21 mouse cellular contexts compared by ENCODE assay signal in genomic region chr13:96465315-96465714, GRCm38 (mm10). TPM values are rescaled to one million over a fixed set of nuclear protein-coding genes. Genes with fewer than 3 reads are reported as not detected.
"Had no signal": no experiment of that assay in that cellular context is flagged by ENCODE, and none has a peak within 500 bp of the region (broad histone marks: within the 10 kb centered on the region; RNA-seq: fewer than 3 reads in every experiment).

No protein-coding gene starts in this region.

- DNase-seq: kidney, adult 8-10 months; kidney, postnatal 36 days; liver; liver, embryonic 13.5 days; liver, postnatal 0 days; lung, postnatal 14 days; right cerebral cortex, postnatal 4 days; spleen, adult 18-20 months; thymus, postnatal 36 days had no signal

- H3K27me3 ChIP-seq: limb, embryonic 12.5 days; liver, embryonic 13.5 days; lung, embryonic 15.5 days; midbrain, embryonic 12.5 days had no signal

- H3K4me3 ChIP-seq: limb, embryonic 12.5 days; liver, embryonic 13.5 days; lung, embryonic 15.5 days; midbrain, embryonic 12.5 days had no signal

- H3K36me3 ChIP-seq: limb, embryonic 12.5 days; liver, embryonic 13.5 days; lung, embryonic 15.5 days; midbrain, embryonic 12.5 days had no signal

- H3K4me2 ChIP-seq: limb, embryonic 12.5 days; liver, embryonic 13.5 days; lung, embryonic 15.5 days; midbrain, embryonic 12.5 days had no signal

- H3K9me3 ChIP-seq: limb, embryonic 12.5 days; liver, embryonic 13.5 days; lung, embryonic 15.5 days; midbrain, embryonic 12.5 days had no signal

- ATAC-seq: liver, postnatal 0 days; midbrain, embryonic 16.5 days had no signal

- H3K9ac ChIP-seq: limb, embryonic 12.5 days; liver, embryonic 13.5 days; liver, postnatal 0 days; lung, embryonic 15.5 days; midbrain, embryonic 12.5 days had no signal

- H3K4me1 ChIP-seq: limb, embryonic 12.5 days; liver, embryonic 13.5 days; midbrain, embryonic 12.5 days had no signal

- H3K27ac ChIP-seq: kidney, postnatal 0 days; limb, embryonic 12.5 days; liver, embryonic 13.5 days; lung, embryonic 15.5 days; midbrain, embryonic 12.5 days had no signal

RNA-seq across cellular contexts. Expression of gene Ankdd1b, which starts 5.7 kb away (rescaled TPM):
- total RNA-seq: megakaryocyte-erythroid progenitor cell, adult 5-6 weeks had no signal
- polyA plus RNA-seq: liver, embryonic 13.5 days; liver, postnatal 0 days; midbrain, embryonic 12.5 days; midbrain, embryonic 16.5 days; neural tube, embryonic 14.5 days had no signal

RNA-seq across cellular contexts. Expression of gene Gm17622, which starts 25.2 kb away (rescaled TPM):
- total RNA-seq: layer of hippocampus, adult 18-20 months; layer of hippocampus, postnatal 10 days; left cerebral cortex, postnatal 36 days; megakaryocyte-erythroid progenitor cell, adult 5-6 weeks had no signal
- polyA plus RNA-seq: kidney, postnatal 0 days; limb, embryonic 12.5 days; liver, embryonic 13.5 days; liver, postnatal 0 days; lung, embryonic 15.5 days; midbrain, embryonic 12.5 days; midbrain, embryonic 16.5 days; neural tube, embryonic 14.5 days; stomach, embryonic 14.5 days; thymus, postnatal 0 days had no signal
